In the genomic region with DNA sequence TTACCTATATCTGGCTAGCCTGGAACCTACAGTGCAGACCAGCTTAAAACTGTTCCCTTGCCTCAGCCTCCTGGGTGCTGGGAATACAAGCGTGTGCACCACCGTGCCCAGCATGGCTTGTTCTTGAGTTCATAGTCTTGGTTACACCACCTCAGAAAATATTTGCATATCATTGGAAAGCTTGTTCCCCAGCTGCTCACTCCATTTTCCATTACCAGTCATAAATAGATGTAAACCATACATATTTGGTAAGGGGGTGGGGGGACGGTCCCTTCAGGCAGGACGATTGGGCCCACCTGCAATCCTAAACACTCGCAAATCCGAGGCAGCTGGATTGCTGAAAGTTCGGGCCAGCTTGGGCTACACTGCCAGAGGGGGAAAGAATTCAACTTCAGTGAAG, we compare ENCODE assay signal across 44 mouse cellular contexts. TPM values are rescaled to one million over a fixed set of nuclear protein-coding genes. Genes with fewer than 3 reads are reported as not detected.
"Had no signal": no experiment of that assay in that cellular context is flagged by ENCODE, and none has a peak within 500 bp of the region (broad histone marks: within the 10 kb centered on the region; RNA-seq: fewer than 3 reads in every experiment).

No protein-coding gene starts in this region.

- H3K27ac ChIP-seq: left cerebral cortex, adult 2 months; limb, embryonic 10.5 days; limb, embryonic 12.5 days; limb, embryonic 13.5 days; limb, embryonic 15.5 days; liver, embryonic 12.5 days; liver, embryonic 13.5 days; liver, embryonic 14.5 days; liver, embryonic 15.5 days; lung, embryonic 15.5 days; macrophage; midbrain, embryonic 10.5 days; midbrain, embryonic 12.5 days; midbrain, embryonic 13.5 days; midbrain, embryonic 15.5 days had no signal

- H3K4me2 ChIP-seq: limb, embryonic 12.5 days; limb, embryonic 13.5 days; limb, embryonic 15.5 days; liver, embryonic 11.5 days; liver, embryonic 12.5 days; liver, embryonic 13.5 days; liver, embryonic 15.5 days; lung, embryonic 14.5 days; lung, embryonic 15.5 days; midbrain, embryonic 11.5 days; midbrain, embryonic 12.5 days; midbrain, embryonic 13.5 days; midbrain, embryonic 15.5 days had no signal

- H3K4me3 ChIP-seq: left cerebral cortex, adult 2 months; limb, embryonic 10.5 days; limb, embryonic 12.5 days; limb, embryonic 13.5 days; limb, embryonic 15.5 days; liver, embryonic 12.5 days; liver, embryonic 13.5 days; liver, embryonic 15.5 days; lung, embryonic 15.5 days; megakaryocyte, embryonic 14.5 days; midbrain, embryonic 10.5 days; midbrain, embryonic 12.5 days; midbrain, embryonic 13.5 days; midbrain, embryonic 15.5 days; myocyte had no signal

- H3K9me3 ChIP-seq: limb, embryonic 10.5 days; limb, embryonic 12.5 days; limb, embryonic 13.5 days; limb, embryonic 15.5 days; liver, embryonic 12.5 days; liver, embryonic 13.5 days; liver, embryonic 15.5 days; lung, embryonic 15.5 days; megakaryocyte, embryonic 14.5 days; midbrain, embryonic 10.5 days; midbrain, embryonic 12.5 days; midbrain, embryonic 13.5 days; midbrain, embryonic 15.5 days had no signal

- H3K9ac ChIP-seq: limb, embryonic 12.5 days; limb, embryonic 13.5 days; limb, embryonic 15.5 days; liver, embryonic 12.5 days; liver, embryonic 13.5 days; liver, embryonic 14.5 days; liver, embryonic 15.5 days; liver, postnatal 0 days; lung, embryonic 14.5 days; lung, embryonic 15.5 days; midbrain, embryonic 12.5 days; midbrain, embryonic 13.5 days; midbrain, embryonic 15.5 days had no signal

- H3K36me3 ChIP-seq: limb, embryonic 10.5 days; limb, embryonic 12.5 days; limb, embryonic 13.5 days; limb, embryonic 15.5 days; liver, embryonic 12.5 days; liver, embryonic 13.5 days; liver, embryonic 15.5 days; lung, embryonic 15.5 days; midbrain, embryonic 10.5 days; midbrain, embryonic 12.5 days; midbrain, embryonic 13.5 days; midbrain, embryonic 15.5 days had no signal

- DNase-seq: liver; liver, embryonic 13.5 days; liver, postnatal 0 days; lung, adult 18-20 months; lung, adult 2 months; lung, postnatal 4 days had no signal

RNA-seq across cellular contexts. Expression of a gene that starts 3.1 kb away (rescaled TPM):
- total RNA-seq: left cerebral cortex, adult 2 months; left cerebral cortex, adult 8-10 months; left cerebral cortex, postnatal 10 days; left cerebral cortex, postnatal 14 days; left cerebral cortex, postnatal 25 days; left cerebral cortex, postnatal 36 days; left cerebral cortex, postnatal 4 days; liver, adult 2 months; megakaryocyte progenitor cell, adult 5-6 weeks; megakaryocyte, adult 5-6 weeks; megakaryocyte-erythroid progenitor cell, adult 5-6 weeks; midbrain, postnatal 0 days; monocyte, adult 5-6 weeks had no signal
- polyA plus RNA-seq: limb, embryonic 10.5 days; limb, embryonic 12.5 days; liver, adult 2 months; liver, embryonic 11.5 days; liver, embryonic 12.5 days; liver, embryonic 13.5 days; liver, embryonic 14.5 days; liver, embryonic 15.5 days; liver, embryonic 16.5 days; liver, postnatal 0 days; lung, adult 2 months; lung, embryonic 14.5 days; lung, embryonic 15.5 days; lung, embryonic 16.5 days; lung, postnatal 0 days; macrophage; midbrain, embryonic 11.5 days; midbrain, embryonic 12.5 days; midbrain, embryonic 13.5 days; midbrain, embryonic 14.5 days; midbrain, embryonic 15.5 days; midbrain, embryonic 16.5 days; midbrain, postnatal 0 days; myocyte had no signal

RNA-seq across cellular contexts. Expression of a gene that starts 34.5 kb away (rescaled TPM):
- total RNA-seq: left cerebral cortex, adult 2 months; left cerebral cortex, adult 8-10 months; left cerebral cortex, postnatal 10 days; left cerebral cortex, postnatal 14 days; left cerebral cortex, postnatal 25 days; left cerebral cortex, postnatal 36 days; left cerebral cortex, postnatal 4 days; liver, adult 2 months; megakaryocyte progenitor cell, adult 5-6 weeks; megakaryocyte, adult 5-6 weeks; megakaryocyte-erythroid progenitor cell, adult 5-6 weeks; midbrain, postnatal 0 days; monocyte, adult 5-6 weeks had no signal
- polyA plus RNA-seq: limb, embryonic 10.5 days; limb, embryonic 11.5 days; limb, embryonic 12.5 days; limb, embryonic 13.5 days; limb, embryonic 14.5 days; limb, embryonic 15.5 days; liver, adult 2 months; liver, embryonic 11.5 days; liver, embryonic 12.5 days; liver, embryonic 13.5 days; liver, embryonic 14.5 days; liver, embryonic 15.5 days; liver, embryonic 16.5 days; liver, postnatal 0 days; lung, adult 2 months; lung, embryonic 14.5 days; lung, embryonic 15.5 days; lung, embryonic 16.5 days; lung, postnatal 0 days; macrophage; midbrain, embryonic 10.5 days; midbrain, embryonic 11.5 days; midbrain, embryonic 12.5 days; midbrain, embryonic 13.5 days; midbrain, embryonic 14.5 days; midbrain, embryonic 15.5 days; midbrain, embryonic 16.5 days; midbrain, postnatal 0 days; myocyte had no signal
